7 mouse cellular contexts compared by ENCODE assay signal in genomic region chr6:90435195-90435618, GRCm38 (mm10). TPM values are rescaled to one million over a fixed set of nuclear protein-coding genes. Genes with fewer than 3 reads are reported as not detected.
DNase-seq lines count a peak whose midpoint lies in the region; ATAC-seq lines count a peak whose summit lies in the region.

No protein-coding gene starts in this region.

- H3K4me3 ChIP-seq in limb, embryonic 12.5 days (replicated peaks), result no peak overlapping the region
- H3K4me3 ChIP-seq in midbrain, embryonic 14.5 days (replicated peaks; ENCODE audit: low read depth, low read length), result no peak overlapping the region

- no peaks in the 10 kb centered on the region for H3K4me1 ChIP-seq in limb, embryonic 12.5 days (replicated peaks)
- H3K4me1 ChIP-seq in midbrain, embryonic 14.5 days (ENCODE audit: control insufficient read depth, insufficient read depth, low read length), result no peaks in the 10 kb centered on the region

- H3K9ac ChIP-seq in limb, embryonic 12.5 days (replicated peaks), result no peak overlapping the region
- H3K9ac ChIP-seq in midbrain, embryonic 14.5 days (replicated peaks; ENCODE audit: low read length), result no peak overlapping the region

- 16% methylated on average over 11 of the region's 11 CpGs for WGBS in limb, embryonic 12.5 days
- 17% methylated on average over 11 of the region's 11 CpGs for WGBS in midbrain, embryonic 14.5 days

- H3K27me3 ChIP-seq in limb, embryonic 12.5 days, result peaks cover 4% of the 10 kb centered on the region; the same call in 1 of the 2 replicates
- no peaks in the 10 kb centered on the region for H3K27me3 ChIP-seq in midbrain, embryonic 14.5 days (ENCODE audit: control insufficient read depth, insufficient read depth, low read length)

- no peak overlapping the region for H3K27ac ChIP-seq in limb, embryonic 12.5 days
- H3K27ac ChIP-seq in midbrain, embryonic 14.5 days (replicated peaks; ENCODE audit: low read depth, low read length), result no peak overlapping the region

- peak; percentile 82 for DNase-seq in adrenal gland, adult 2 months
- peak; percentile 87 for DNase-seq in embryo, embryonic 10.5 days (ENCODE audit: low spot score)
- peak; percentile 68 to 73 for DNase-seq in gastrocnemius, postnatal 36 days
- DNase-seq in kidney, adult 8-10 months, result peak; percentile 88 to 94
- DNase-seq in midbrain, embryonic 14.5 days, result peak; percentile 90
- peak; percentile 30 to 76 for DNase-seq in spleen, postnatal 10 days (ENCODE audit: low spot score in 2 of 2)

- intact Hi-C loops in gastrocnemius, postnatal 36 days (cut with DNase I), result loop anchor here (10.0 kb wide), 1 partner anchor 140 kb away; no protein-coding TSS in a partner anchor

- no peak overlapping the region for H3K4me2 ChIP-seq in limb, embryonic 12.5 days
- H3K4me2 ChIP-seq in midbrain, embryonic 14.5 days (ENCODE audit: low read length), result no peak overlapping the region

- no peaks in the 10 kb centered on the region for H3K9me3 ChIP-seq in limb, embryonic 12.5 days
- H3K9me3 ChIP-seq in midbrain, embryonic 14.5 days (ENCODE audit: control insufficient read depth, low read length), result no peaks in the 10 kb centered on the region

- ATAC-seq in limb, embryonic 12.5 days (ENCODE audit: insufficient number of reproducible peaks, insufficient read depth, low FRiP score, low TSS enrichment, low read depth), result peak; percentile 68; the same call in 1 of the 2 replicates
- peak; percentile 62 for ATAC-seq in midbrain, embryonic 14.5 days (ENCODE audit: low FRiP score, low TSS enrichment)

- no peaks in the 10 kb centered on the region for H3K36me3 ChIP-seq in limb, embryonic 12.5 days
- no peaks in the 10 kb centered on the region for H3K36me3 ChIP-seq in midbrain, embryonic 14.5 days (ENCODE audit: control insufficient read depth, insufficient read depth, low read length)

RNA-seq across cellular contexts. Expression of gene Cfap100, which starts 6.6 kb away (rescaled TPM):
- total RNA-seq in adrenal gland, adult 2 months (2021), result 1 to 10 TPM in 1 of 2 experiments, under 1 TPM in 1; 0.76 to 1.4 TPM
- polyA plus RNA-seq in adrenal gland, adult 2 months (2012; rRNA removed), result 0.03 and 0.33 TPM in 2 replicates
- total RNA-seq in gastrocnemius, postnatal 36 days (2021), result under 1 TPM in 1 of 2 experiments, not detected in 1; 0.30 TPM
- 0.18 and 0.50 TPM in 2 replicates for polyA plus RNA-seq in limb, embryonic 12.5 days (2016; fragmentation: Nextera tagmentation; extraction: Ambion mirVana)
- polyA plus RNA-seq in midbrain, embryonic 14.5 days (2014; fragmentation: Nextera tagmentation; extraction: Ambion mirVana), result 7.2 and 11.1 TPM in 2 replicates

RNA-seq across cellular contexts. Expression of gene Klf15, which starts 27.2 kb away (rescaled TPM):
- 10 to 100 TPM; 32.6 to 43.7 TPM for total RNA-seq in adrenal gland, adult 2 months (2021)
- polyA plus RNA-seq in adrenal gland, adult 2 months (2012; rRNA removed), result 73.8 and 79.8 TPM in 2 replicates
- total RNA-seq in gastrocnemius, postnatal 36 days (2021), result 10 to 100 TPM; 36.6 to 38.0 TPM
- 4.3 and 4.6 TPM in 2 replicates for polyA plus RNA-seq in limb, embryonic 12.5 days (2016; fragmentation: Nextera tagmentation; extraction: Ambion mirVana)
- polyA plus RNA-seq in midbrain, embryonic 14.5 days (2014; fragmentation: Nextera tagmentation; extraction: Ambion mirVana), result 13.9 and 14.2 TPM in 2 replicates

RNA-seq across cellular contexts. Expression of gene Aldh1l1, which starts 51.0 kb away (rescaled TPM):
- 100 to 1,000 TPM; 136 to 202 TPM for total RNA-seq in adrenal gland, adult 2 months (2021)
- polyA plus RNA-seq in adrenal gland, adult 2 months (2012; rRNA removed), result 83.4 and 111 TPM in 2 replicates
- 1 to 10 TPM; 2.9 to 4.0 TPM for total RNA-seq in gastrocnemius, postnatal 36 days (2021)
- 1.6 TPM in 2 replicates for polyA plus RNA-seq in limb, embryonic 12.5 days (2016; fragmentation: Nextera tagmentation; extraction: Ambion mirVana)
- 44.5 and 51.9 TPM in 2 replicates for polyA plus RNA-seq in midbrain, embryonic 14.5 days (2014; fragmentation: Nextera tagmentation; extraction: Ambion mirVana)

Comparison
In these comparisons a context has a peak if more than half of its experiments do, and no peak if none do; other contexts are left out.
1. RNA of gene Aldh1l1, which starts 51.0 kb away (polyA plus RNA-seq): 83.4 to 111 TPM in adrenal gland, adult 2 months and 44.5 to 51.9 TPM in midbrain, embryonic 14.5 days; 1.6 TPM in limb, embryonic 12.5 days; every median in the first group is over 10 times any median in the second.
2. Peak in every context shown above with its lines, with median percentiles within 50 percentile points of each other: DNase-seq.